Mouse (Mus musculus) cerebellum, adult 8-10 months (tissue): Measurements from ENCODE around the gene Cops7b.
A peak's percentile ranks its signal among the peaks of the same experiment; 100 is the strongest.
"Not testable (repeated sequence)": the region's sequence is repeated elsewhere in the genome, so short reads cannot be mapped to it uniquely, and the experiment has no call there.

Source experiments
- DNase-seq: peaks from one replicate; pipeline ENCODE4 v3.0.0; 2022

Gene Cops7b

GRCm38 (mm10) chr1:86582451-86583096, at the start of gene Cops7b, which contains the start of gene Pde6d:
Gene Cops7b, plus strand, starts transcription at chr1:86582904.
Gene Pde6d, minus strand, starts transcription at chr1:86582629.
- DNase-seq: peak; percentile 97

DNA sequence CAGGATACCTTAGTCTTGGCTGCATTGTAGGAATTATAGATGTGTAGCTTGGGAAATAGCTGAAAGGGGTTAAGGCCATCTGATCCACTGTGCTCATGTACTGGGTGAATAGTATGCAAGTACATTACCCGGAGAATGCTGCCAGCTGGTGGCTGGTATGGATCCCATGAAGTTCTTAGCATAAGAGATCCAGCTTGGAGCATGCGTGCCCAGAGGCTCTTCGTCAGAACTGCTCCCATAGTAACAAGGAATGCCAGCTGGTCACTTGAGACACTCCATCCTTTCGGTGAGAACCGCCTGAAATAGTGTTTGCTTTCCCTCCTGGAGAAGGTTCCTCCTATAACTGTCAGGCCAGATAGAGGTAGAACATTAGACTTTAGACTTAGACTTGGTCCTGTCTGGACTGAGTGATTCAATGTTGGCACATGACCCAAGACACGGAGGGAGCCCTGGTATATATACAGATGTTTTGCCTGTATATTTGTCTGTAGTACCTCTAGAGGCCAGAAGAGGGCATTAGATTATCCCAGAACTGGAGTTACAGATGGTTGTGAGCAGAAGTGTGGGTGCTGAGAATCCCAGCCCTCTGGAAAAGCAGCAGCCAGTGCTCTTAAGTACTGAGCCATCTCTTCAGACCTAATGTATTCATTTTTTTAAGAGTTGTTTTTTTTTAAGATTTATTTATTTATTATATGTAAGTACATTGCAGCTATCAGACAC, 49.1 kb upstream of the Cops7b start:
- DNase-seq: no peak

DNA sequence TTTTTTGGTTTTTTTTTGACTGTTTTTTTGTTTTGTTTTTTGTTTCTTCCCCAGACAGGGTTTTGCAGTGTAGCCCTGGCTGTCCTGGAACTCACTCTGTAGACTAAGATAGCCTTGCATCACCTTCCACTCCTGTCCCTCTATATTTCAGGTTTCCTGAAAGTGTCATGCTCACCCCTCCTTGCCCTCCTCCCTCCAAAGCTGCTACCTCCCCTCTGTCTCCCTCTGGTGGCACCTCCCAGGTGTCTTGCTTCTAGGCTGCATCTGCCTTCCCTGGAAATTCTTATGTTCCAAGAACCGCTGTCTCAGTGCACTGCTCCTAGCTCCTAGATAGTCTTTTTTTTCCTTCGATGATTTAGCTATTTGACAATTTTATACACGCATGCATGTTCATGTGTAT, 44.3 kb upstream of the Cops7b start:
- DNase-seq: no peak

GRCm38 (mm10) chr1:86539583-86539982, 43.1 kb upstream of the Cops7b start:
- DNase-seq: not testable (repeated sequence)

DNA sequence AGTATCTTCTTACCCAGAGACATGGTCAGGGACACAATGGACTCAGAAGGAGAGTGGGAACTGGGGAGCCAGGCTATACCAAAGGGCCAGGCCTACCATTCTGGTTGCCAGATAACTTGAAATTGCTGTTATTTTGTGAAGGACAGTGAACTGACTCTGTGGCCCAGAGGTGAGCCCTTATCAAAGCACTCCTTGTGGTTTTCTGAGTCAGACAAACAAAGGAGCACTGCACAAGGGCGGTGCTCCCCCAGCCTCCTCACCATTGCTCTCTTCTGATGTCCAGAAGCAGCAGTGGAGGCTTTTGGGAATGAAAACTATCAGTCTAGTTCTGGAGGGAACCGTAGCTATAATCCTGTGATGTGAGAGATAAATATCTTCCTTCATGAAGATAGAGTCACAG, 40.1 kb upstream of the Cops7b start:
- DNase-seq: no peak

DNA sequence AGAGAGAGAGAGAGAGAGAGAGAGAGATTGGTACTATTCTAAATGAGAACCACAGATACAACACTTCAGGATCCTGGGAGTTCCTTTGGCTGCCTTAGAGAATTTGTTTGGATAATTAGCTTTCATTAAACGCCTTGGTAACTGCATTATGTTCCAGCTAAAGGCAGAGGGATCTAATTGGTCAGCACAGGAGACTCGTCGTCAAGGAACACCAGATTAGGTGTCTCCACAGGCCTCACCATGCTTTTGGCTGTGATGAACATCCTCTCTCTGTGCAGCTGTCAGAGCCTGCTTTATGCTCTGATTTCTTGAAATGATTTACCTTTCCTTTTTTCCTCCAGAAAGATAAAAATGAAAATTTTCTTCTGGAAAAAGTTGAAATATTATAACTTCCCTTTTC, 35.9 kb upstream of the Cops7b start:
- no peak for DNase-seq

DNA sequence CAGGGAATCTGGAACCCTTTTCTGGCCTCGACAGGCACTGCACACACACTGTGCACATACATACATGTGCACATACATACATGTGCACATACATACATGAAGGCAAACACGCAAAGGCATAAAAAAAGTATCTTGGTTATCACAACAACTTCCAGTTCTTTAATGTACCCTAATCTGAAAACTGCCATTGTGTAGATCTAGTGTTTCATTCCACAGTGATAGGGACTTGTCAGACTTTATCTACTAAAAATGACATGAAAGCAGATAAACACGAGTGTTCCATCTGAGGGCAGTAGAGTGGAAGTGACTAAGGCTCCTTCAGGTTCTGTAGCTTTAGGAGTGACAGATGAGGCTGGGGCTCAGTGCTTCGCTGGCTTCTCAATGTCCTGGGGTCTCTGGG, 31.4 kb upstream of the Cops7b start:
- DNase-seq: no peak

DNA sequence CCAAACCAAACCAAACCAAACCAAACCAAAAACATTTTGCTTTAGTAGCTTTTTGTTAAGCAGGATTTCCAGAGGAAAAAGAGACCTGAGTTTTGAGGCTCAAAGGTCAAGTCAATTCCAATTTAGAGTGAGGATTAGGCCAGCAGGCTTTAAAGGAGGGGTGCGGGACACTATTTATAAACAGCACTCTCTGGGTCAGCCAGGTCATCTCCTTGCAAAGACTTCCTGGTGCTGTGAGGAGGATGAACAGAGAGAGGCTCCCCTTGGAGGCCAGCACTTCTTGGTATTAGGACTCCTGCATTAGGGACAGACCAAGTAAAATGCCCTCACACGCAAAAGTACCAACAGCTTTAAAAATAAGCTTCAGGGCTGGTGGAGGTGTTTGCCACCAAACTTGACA, 30.8 kb upstream of the Cops7b start:
- no peak for DNase-seq

DNA sequence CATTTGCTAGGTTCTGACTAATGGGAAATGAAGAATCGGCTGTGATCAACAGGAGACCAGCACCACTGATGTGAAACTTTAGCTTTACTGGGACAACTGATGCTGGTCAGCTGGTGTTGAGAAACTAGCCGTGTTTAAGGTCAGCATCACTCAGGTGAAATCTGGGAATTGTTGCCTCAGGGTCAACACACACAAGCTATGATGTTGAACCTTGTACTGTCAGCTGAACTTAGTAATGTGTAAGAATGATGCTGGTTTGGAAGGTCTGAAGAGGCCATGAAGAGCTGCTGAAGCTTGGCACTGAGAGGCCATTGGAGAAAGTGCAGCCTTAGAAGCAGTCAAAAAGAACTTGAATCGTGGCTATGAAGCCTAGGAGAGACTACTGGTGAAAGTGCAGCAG, 27.0 kb upstream of the Cops7b start:
- DNase-seq: no peak

DNA sequence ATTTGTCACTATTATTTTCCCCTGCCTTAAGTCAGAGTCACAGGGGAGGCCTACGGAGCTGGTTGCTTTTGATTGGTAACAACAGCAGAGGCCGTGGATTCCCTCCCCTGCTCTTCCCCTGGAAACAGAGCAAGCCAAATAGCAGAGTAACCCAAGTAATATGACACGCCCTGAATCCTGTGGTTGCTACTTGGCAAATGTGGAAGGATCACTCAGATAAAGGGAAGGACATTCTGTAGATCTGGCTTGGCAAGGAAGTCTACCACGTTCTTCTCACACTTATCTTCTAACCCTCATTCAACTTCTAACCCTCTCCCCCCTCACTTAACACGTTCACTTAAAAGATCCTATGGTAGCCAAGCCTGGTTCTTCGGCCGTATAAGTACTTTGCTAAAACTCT, 24.8 kb upstream of the Cops7b start:
- no peak for DNase-seq

GRCm38 (mm10) chr1:86559232-86559631, 23.5 kb upstream of the Cops7b start:
- no peak for DNase-seq

- DNase-seq: no peak
Measured at GRCm38 (mm10) chr1:86562663-86563062, 20.0 kb upstream of the Cops7b start.

GRCm38 (mm10) chr1:86568409-86568808, 14.3 kb upstream of the Cops7b start:
- no peak for DNase-seq

- no peak for DNase-seq
Measured at GRCm38 (mm10) chr1:86569292-86569860, 13.3 kb upstream of the Cops7b start.

DNA sequence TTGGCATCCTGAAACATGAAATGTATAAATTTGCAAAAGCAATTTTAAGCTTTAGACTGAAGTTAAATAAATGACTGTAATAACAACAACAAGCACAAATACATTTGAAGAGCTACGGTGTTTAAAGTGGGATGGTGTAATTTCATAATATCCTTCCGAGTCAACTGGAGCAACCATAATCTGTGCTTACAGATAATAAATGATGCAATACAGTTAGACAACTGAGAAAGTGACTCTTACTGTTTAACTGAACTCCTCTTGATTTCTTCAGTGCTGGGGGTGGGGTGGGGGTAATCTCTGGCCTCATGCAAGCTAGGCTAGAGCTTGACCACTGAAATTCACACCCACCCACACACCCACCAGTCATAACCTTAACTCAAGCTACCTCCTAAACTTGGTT, 11.3 kb upstream of the Cops7b start:
- DNase-seq: no peak

DNA sequence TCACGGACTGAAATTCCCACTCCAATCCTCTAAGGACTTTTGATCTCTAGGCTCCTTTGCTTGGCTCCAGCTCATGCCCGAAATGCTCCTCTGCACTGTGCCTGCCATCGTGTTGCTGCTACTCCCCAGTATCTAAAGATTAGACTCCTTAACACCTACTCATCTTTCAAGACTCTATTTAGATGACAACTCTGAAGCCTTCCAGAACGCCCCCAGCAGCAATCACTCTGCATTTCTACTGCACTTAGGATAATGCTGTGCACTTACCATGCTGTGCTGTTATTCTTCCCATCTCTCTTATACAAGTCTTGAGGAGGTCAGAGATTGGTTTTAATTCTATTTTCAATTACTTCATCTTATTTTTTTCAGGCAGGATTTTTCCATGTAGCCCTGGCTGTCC, 10.8 kb upstream of the Cops7b start:
- DNase-seq: no peak

- no peak for DNase-seq
Measured at GRCm38 (mm10) chr1:86580426-86580825, 2.3 kb upstream of the Cops7b start.

DNA sequence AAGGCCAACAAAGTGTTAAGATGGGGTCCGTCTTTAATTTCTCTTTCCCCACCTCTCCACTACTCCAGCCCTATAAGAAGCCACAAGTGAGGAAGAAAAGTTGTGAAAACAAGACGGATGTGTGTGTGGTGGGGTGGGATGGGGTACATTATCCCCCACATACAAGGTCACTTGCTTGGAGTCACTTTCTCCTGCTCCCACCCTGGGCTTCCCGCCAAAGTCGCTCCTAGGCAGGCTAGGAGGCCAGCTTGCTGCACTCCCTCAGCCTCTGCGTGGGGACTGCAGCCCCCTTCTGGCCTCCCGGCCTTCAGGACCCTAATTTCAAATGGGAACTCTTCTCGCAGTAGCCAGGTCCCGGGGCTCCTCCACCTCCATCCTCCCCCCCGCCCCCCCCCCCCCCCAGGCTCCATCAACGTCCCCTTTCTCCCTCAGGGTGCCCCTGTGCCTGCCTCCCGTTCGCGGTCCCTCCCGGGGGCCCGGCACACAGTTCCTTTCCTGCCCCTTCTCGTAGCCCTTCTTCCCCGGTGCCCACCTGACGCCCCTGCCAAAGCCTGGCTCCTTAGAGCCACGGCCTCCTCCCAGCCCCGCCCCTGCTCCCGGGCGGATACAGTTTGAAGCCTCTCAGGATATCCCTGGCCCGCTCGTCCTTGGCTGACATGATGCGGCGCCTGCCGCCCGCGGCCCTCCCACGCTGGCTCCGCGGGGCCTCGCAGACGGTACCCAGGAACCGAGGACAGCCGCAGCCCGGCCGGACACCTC, 833 bp upstream of the Cops7b start:
- peak; percentile 35 for DNase-seq

- DNase-seq: no peak
Measured at GRCm38 (mm10) chr1:86583709-86584108, 1.0 kb downstream of the Cops7b start.

- DNase-seq: peak; percentile 79
Measured at GRCm38 (mm10) chr1:86586992-86587391, 4.3 kb downstream of the Cops7b start.

DNA sequence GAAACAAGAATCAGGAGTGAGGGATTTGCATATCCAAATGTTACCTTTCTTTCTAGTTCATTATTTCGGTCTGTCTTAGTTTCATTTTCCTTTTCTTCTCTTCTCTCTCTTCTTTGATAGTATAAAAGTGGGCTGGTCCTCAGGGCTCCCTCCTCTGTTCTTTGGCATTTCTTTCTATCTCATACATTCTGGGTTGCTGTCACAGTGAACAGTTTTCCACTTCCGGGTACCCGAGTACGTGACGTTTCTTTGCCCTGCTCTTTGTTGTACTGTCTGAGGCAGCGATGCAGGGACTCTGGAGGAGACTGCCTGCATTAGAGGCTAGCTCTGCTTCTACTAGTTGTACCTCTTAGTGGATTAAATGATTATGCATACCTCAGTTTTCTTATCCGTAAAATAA, 11.8 kb downstream of the Cops7b start:
- no peak for DNase-seq

GRCm38 (mm10) chr1:86595315-86595714, 12.6 kb downstream of the Cops7b start:
- DNase-seq: no peak

DNA sequence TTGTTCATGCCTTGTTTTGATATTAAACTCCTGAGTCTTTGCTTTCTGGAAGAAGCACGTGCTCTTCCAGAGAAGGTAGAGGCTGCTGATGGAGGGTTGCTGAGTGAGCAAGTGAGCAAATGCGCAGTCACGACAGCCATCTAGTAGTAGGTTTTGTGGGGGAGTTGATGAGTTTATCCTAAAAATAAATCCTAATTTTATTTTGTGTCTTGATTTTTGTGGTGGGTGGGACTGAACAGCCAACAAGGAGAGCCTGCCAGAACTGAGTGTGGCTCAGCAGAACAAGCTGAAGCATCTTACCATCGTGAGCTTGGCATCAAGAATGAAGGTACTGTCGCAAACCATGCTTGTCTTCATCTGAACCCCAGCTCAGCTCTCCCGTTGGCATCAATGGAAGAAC, 13.8 kb downstream of the Cops7b start:
- no peak for DNase-seq

DNA sequence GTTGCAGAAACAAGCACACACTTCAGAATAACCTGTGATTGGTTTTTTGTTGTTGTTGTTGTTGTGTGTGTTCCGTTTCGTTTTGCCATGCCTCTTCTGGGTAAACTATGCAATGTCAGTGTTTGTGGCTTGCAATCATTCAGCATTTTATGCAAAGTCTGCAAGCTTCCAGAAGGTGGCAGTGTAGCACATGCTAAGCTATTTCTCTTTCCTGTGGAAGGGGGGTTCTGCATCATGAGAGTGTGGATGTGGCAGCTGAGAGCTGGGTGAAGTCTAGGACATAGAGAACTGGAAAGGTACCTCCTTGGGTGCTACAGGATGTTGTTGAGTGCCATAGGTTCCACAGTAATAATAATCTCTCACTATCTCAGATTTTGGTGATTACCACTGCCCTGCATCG, 15.8 kb downstream of the Cops7b start:
- no peak for DNase-seq
